Mouse (Mus musculus) CH12.LX (cell line): ENCODE results near the gene Cxcr6.

ENCODE experiments used
- CTCF ChIP-seq, 2 experiments: IDR thresholded peaks in 1 of 2; conservative IDR thresholded peaks in 1 of 2; 2 replicates each; pipeline ENCODE4 v1.5.1; 2011 to 2012; ENCODE audit warnings: low read depth in 2 of 2, low read length in 2 of 2, improper control_type of control experiment in 1 of 2, inconsistent platforms in 1 of 2, mild to moderate bottlenecking in 1 of 2, moderate library complexity in 1 of 2
- EP300 ChIP-seq: IDR thresholded peaks from 2 replicates; pipeline ENCODE4 v1.6.1; 2011; ENCODE audit warnings: low read length, improper control_type of control experiment
- JUN ChIP-seq: IDR thresholded peaks from 2 replicates; pipeline ENCODE4 v1.6.1; 2011; ENCODE audit warnings: low read depth, mild to moderate bottlenecking, low read length, improper control_type of control experiment, moderate library complexity; ENCODE audit not compliant: insufficient read depth
- JUND ChIP-seq: conservative IDR thresholded peaks from 2 replicates; pipeline ENCODE4 v1.6.1; 2011; ENCODE audit warnings: low read depth, low read length, improper control_type of control experiment
- MAFK ChIP-seq: IDR thresholded peaks from 2 replicates; pipeline ENCODE4 v1.6.1; 2011; ENCODE audit warnings: low read length, improper control_type of control experiment; ENCODE audit not compliant: insufficient replicate concordance
- MAZ ChIP-seq: IDR thresholded peaks from 2 replicates; pipeline ENCODE4 v1.6.1; 2012; ENCODE audit warnings: low read depth, mild to moderate bottlenecking, inconsistent platforms, low read length, improper control_type of control experiment, moderate library complexity
- MEF2A ChIP-seq: IDR thresholded peaks from 2 replicates; pipeline ENCODE4 v1.6.1; 2014; ENCODE audit warnings: low read depth, mild to moderate bottlenecking, inconsistent platforms, low read length, improper control_type of control experiment, borderline replicate concordance
- MYC ChIP-seq: IDR thresholded peaks from 2 replicates; pipeline ENCODE4 v1.6.1; 2011; ENCODE audit warnings: low read depth, mild to moderate bottlenecking, improper control_type of control experiment, low read length
- POLR2A ChIP-seq: IDR thresholded peaks from 2 replicates; pipeline ENCODE4 v1.6.1; 2011; ENCODE audit warnings: low read depth, mild to moderate bottlenecking, improper control_type of control experiment, low read length
- SIN3A ChIP-seq: IDR thresholded peaks from 2 replicates; pipeline ENCODE4 v1.6.1; 2012; ENCODE audit warnings: low read length, improper control_type of control experiment, inconsistent platforms
- SMC3 ChIP-seq: IDR thresholded peaks from 2 replicates; pipeline ENCODE4 v1.6.1; 2011; ENCODE audit warnings: low read depth, low read length, improper control_type of control experiment
- USF1 ChIP-seq: IDR thresholded peaks from 2 replicates; pipeline ENCODE4 v1.6.1; 2014; ENCODE audit warnings: low read depth, mild to moderate bottlenecking, inconsistent platforms, low read length, improper control_type of control experiment
- ZC3H11A ChIP-seq: IDR thresholded peaks from 2 replicates; pipeline ENCODE4 v1.6.1; 2012; ENCODE audit warnings: low read depth, mild to moderate bottlenecking, inconsistent platforms, low read length, improper control_type of control experiment

DNA sequence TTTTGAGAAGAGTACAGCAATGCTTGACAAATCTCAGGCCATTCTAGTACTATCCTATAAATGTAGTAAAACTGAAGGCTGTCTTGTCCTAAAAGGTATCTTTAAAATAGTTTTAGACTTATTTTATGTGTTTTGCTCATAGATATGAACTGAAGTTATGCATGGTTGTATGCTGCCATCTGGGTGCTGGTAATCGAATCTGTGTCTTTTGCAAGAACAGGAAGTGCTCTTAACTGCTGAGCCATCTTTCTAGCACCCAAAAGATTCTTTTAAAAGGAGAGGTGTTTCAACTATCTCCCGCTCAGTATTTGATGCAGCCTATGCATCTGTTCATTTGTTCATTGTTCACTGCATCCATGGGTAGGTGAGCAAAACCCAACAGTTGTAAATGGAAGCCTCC, 1.0 kb upstream of the Cxcr6 start:
- TF ChIP-seq USF1 (no peak), POLR2A (no peak), EP300 (no peak), SIN3A (no peak), CTCF (conservative IDR thresholded peaks at IDR 0.05 in 1 of 2, IDR thresholded peaks at IDR 0.05 in 1 of 2; ENCODE audit: low read depth in 2 of 2, low read length in 2 of 2) (no peak), MYC (no peak), MAZ (no peak), ZC3H11A (no peak), SMC3 (no peak), MEF2A (no peak), MAFK (no peak), JUN (no peak), JUND (no peak)
